Mouse (Mus musculus) thymus, postnatal 36 days (tissue): Measurements from ENCODE around the gene Cdc20b.

Experiments
- DNase-seq, 2 experiments: peaks; one replicate each; pipeline ENCODE4 v3.0.0; 2022; ENCODE audit warnings: mixed read lengths in 2 of 2

Gene Cdc20b

DNA sequence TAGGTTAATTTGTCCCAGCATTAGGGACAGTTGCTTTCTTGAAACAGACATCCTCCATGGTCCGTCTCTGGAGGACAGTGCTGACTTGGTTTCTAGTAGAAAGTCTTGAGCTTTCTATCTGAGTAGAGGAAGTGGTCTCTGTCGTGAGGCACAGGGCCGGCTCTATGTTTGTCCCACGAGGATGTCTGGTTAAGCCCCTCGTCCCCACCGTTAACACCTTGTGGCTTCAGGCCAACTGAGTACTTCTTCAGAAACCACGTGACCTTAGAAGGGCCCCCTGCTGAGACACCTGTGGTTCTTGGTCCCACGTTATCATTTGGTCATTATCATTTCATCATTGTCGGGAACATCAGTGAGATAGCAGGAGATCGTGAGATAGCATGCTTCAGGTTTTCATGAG, 66.9 kb downstream of the Cdc20b start:
- no peak for DNase-seq

GRCm38 (mm10) chr13:113104759-113105158, 69.8 kb downstream of the Cdc20b start:
- no peak for DNase-seq

- DNase-seq: no peak
Observed at GRCm38 (mm10) chr13:113118977-113119376, 84.1 kb downstream of the Cdc20b start.

GRCm38 (mm10) chr13:113120324-113121237, 85.7 kb downstream of the Cdc20b start:
- no peak for DNase-seq

DNA sequence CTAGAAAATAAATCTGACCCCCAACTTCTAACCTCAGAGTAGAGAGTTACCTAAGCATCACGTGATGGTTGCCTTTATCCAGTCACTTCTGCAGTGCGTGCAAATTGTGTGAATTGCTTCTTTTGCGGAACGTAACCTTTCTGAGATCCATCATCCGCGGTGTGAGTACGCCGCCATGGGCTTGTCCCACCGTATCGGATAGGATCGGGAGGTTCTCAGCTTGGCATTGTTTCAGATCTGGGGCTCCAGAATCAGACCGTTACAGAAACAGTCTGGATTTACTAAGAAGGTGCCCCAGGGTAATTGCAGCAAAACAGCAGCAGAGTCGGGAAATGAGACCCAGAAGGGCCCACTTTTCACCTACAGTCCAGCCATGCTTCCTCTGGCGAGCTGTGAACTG, 86.4 kb downstream of the Cdc20b start:
- DNase-seq: no peak

GRCm38 (mm10) chr13:113129974-113130373, 95.1 kb downstream of the Cdc20b start:
- no peak for DNase-seq

DNA sequence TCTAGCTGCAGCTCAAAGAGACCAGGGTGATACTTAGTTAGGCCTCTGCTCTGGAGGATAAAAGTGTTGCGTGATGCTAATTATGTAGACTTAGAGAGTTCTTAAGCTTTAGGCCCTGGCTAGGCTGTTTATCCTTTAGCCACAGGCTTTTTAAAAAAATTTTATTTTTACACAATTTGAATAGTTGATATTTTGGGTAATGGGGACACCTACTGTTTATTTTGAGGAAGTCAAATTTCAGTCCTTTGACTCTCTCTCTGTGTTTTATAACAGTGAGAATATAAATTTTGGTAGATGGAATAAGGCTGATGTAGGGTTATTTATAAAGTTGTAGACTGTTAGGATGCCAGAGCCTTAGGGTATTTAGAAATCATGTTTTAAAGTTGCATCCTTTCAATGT, 104.7 kb downstream of the Cdc20b start:
- DNase-seq: no peak
